Mouse (Mus musculus): ENCODE data around the gene Gm8797. TPM values are rescaled to one million over a fixed set of nuclear protein-coding genes. Genes with fewer than 3 reads are reported as not detected.
"Not testable (repeated sequence)": the region's sequence is repeated elsewhere in the genome, so short reads cannot be mapped to it uniquely, and the experiment has no call there.

The Gm8797 gene
- 10 to 100 TPM; 19.9 to 94.2 TPM for polyA plus RNA-seq (2017; shearing (Covaris generic))

DNA sequence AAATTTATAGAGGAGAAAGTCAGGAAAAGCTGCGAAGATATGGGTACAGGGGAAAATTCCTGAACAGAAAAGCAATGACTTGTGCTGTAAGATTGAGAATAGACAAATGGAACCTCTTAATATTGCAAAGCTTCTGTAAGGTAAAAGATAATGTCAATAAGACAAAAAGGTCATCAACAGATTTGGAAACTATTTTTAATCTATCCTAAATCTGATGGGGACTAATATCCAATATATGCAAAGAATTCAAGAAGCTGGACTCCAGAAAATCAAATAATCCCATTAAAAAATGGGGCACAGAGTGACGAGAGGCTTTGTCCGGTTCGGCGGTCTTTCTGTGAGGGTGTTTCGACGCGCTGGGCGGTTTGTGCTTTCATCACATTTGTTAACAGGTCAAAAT lies at the start of gene Gm8797:
Gene Gm8797 (plus strand): TSS at position 301 of the 400 bp plus-strand sequence.
- ATAC-seq = not testable (repeated sequence)

DNA sequence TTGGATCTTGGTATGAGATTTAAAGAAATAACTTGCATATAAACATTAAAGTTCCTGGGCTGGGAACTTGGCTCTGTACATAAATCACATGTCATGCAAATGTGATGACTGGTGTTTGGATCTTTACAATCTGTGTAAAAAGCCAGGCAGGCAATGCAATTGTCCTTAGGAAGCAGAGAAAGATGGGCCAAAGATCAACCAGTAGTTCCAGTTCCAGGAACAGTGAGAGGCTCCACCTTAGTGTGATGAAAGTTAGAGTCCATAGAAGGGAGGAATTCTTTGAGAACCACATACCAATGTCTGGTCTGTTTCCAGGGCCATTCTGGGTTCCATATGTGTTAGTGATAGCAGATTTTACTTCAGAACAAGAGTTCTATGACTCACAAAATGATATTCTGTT lies 36.1 kb upstream of the Gm8797 start:
- no peak for ATAC-seq

DNA sequence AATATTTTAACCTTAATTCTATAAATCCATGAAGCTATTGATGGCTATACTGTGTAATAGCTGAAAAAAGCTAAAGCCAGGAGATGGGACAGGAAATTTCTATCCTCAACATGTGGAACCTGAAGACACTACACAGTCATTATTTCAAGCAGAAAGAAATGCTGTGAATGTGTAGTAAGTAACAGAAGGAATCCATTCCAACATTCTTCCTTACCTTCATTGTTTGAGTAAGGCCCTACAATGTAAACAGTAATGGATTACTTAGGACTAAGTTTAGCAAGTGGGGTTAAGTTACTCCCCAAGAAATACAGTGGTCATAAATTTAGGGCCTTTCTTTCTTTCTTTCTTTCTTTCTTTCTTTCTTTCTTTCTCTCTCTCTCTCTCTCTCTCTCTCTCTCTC lies 17.7 kb upstream of the Gm8797 start:
- no peak for ATAC-seq

DNA sequence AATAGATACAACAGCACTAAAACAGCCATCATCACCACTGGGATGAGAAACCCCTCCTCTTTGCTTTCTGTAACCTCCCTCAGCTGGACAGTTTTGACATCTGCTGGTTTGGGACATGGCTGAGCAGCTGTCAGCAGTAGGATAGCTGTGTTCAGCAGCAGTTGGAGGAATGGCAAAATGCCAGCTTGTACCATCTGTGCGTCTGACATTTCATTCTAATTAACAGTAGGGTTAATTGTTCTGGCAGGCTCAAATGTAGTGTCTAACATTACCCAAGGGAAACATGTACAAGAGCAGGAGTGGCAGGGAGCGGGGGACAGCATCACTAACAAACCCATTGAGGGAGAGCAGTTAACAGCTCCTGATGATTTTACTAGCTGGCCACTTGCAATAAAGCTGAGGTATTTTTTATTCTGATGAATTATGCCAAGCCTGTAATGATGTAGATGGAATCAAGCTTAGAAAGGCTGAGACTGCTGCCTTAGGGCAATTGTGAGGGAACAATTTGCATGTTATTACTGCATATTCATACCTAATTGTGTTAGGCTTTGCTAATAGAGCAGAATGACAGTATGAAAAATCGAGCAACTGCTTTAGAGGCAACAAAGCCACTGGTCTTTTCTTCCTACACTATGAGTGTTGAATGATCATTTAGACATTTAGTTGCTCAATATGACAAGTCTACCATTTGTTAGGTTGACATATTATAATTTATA lies 4.3 kb downstream of the Gm8797 start:
- ATAC-seq = no peak

DNA sequence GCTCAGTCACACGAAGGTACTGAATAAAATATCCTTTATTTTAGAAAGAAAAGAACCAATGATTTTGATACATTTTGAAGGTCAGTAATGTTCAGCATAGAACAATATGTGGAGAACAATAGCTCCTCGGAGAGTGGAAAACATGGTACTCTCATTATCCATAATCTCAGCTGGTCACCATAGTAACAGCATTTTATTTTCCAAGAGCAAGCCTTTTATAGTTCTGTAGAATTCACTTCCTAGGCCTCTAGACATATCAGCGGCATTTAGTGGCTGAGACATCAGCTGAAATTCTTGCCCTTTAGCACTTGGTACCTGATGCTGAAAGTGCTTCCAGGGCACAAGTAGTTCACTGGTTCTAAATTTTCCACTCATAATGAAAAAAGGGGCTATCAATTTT lies 15.7 kb downstream of the Gm8797 start:
- no peak for ATAC-seq

DNA sequence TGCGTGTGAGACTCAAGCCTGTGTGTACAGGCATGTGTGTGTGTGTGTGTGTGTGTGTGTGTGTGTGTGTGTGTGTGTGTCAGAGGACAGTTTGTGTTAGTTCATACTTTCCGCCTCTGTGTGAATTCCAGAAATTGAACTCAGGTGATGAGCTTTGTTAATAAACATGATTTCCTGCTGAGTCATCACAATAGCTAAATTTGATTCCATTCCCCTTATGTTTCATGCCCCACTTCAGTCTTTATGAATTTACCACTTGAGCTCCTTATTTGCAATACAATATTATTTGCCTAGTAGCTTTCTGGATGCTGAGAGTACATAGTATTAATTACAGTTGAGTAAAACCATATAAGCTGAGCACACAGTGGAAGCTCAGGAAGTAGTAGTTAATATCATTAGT lies 26.3 kb downstream of the Gm8797 start:
- ATAC-seq = no peak

Measured in CD4-positive, CD25-positive, alpha-beta regulatory T cell, adult 4 months (primary cell).